Mouse (Mus musculus) ES-E14 (cell line): Measurements from ENCODE around the gene Ift88. TPM values are rescaled to one million over a fixed set of nuclear protein-coding genes. Genes with fewer than 3 reads are reported as not detected.
A peak's percentile ranks its signal among the peaks of the same experiment; 100 is the strongest.

Experiments
- DNase-seq: peaks from one replicate; pipeline ENCODE4 v3.0.0-alpha.2; 2013; ENCODE audit warnings: low read depth, low spot score
- H3K27ac ChIP-seq: 2 replicates; pipeline ENCODE4 v1.5.1; 2012; ENCODE audit warnings: low read depth, mild to moderate bottlenecking, low read length, moderate library complexity, mixed read lengths; ENCODE audit not compliant: poor library complexity, insufficient read depth, severe bottlenecking
- H3K36me3 ChIP-seq: 2 replicates; pipeline ENCODE4 v1.6.1; 2012; ENCODE audit warnings: mild to moderate bottlenecking, low read length, moderate library complexity, mixed read lengths; ENCODE audit not compliant: control insufficient read depth, poor library complexity, insufficient read depth, severe bottlenecking
- H3K4me1 ChIP-seq, 2 experiments: fragments of 150-350 bp in 1 of 2; sonication (generic) in 1 of 2; 2 replicates each; pipeline ENCODE4 v1.6.1; 2012; ENCODE audit warnings: low read length in 2 of 2, mild to moderate bottlenecking in 1 of 2, mixed read lengths in 1 of 2; ENCODE audit not compliant: control insufficient read depth in 2 of 2, insufficient read depth in 2 of 2, poor library complexity in 1 of 2
- H3K4me3 ChIP-seq, 2 experiments: fragments of 150-350 bp in 1 of 2; sonication (generic) in 1 of 2; 2 replicates each; pipeline ENCODE4 v1.5.1; 2012; ENCODE audit warnings: low read length in 2 of 2, low read depth in 1 of 2, mild to moderate bottlenecking in 1 of 2, mixed read lengths in 1 of 2; ENCODE audit not compliant: insufficient read depth in 1 of 2, poor library complexity in 1 of 2, severe bottlenecking in 1 of 2
- H3K9ac ChIP-seq: 2 replicates; pipeline ENCODE4 v1.6.1; 2012; ENCODE audit warnings: low read depth, mild to moderate bottlenecking, low read length, mixed read lengths; ENCODE audit not compliant: poor library complexity, insufficient read depth, severe bottlenecking
- H3K9me3 ChIP-seq: fragments of 150-350 bp; sonication (generic); 2 replicates; pipeline ENCODE4 v1.6.1; 2012; ENCODE audit warnings: low read depth, mild to moderate bottlenecking, low read length; ENCODE audit not compliant: control insufficient read depth, insufficient read depth
- CHD2 ChIP-seq: IDR thresholded peaks from 2 replicates; pipeline ENCODE4 v1.6.1; 2014; ENCODE audit warnings: mild to moderate bottlenecking, low read depth, low read length, inconsistent platforms
- HCFC1 ChIP-seq: IDR thresholded peaks from 2 replicates; pipeline ENCODE4 v1.6.1; 2012; ENCODE audit warnings: low read length, inconsistent platforms, borderline replicate concordance; ENCODE audit not compliant: insufficient read depth
- MAFK ChIP-seq: IDR thresholded peaks from 2 replicates; pipeline ENCODE4 v1.6.1; 2014; ENCODE audit warnings: mild to moderate bottlenecking, low read depth, low read length, inconsistent platforms; ENCODE audit not compliant: insufficient read depth
- ZC3H11A ChIP-seq: IDR thresholded peaks from 2 replicates; pipeline ENCODE4 v1.6.1; 2012; ENCODE audit warnings: low read depth, mild to moderate bottlenecking, inconsistent platforms, low read length, borderline replicate concordance
- ZNF384 ChIP-seq: IDR thresholded peaks from 2 replicates; pipeline ENCODE4 v1.6.1; 2012; ENCODE audit warnings: low read depth, low read length, inconsistent platforms
- in situ Hi-C, 2 experiments: fragments of 600-800 bp; cut with MboI; formaldehyde crosslinking; loops; one replicate each; pipeline ENCODE4 v1.15.1; 2025; ENCODE audit warnings: low sequenced_read_pairs in 2 of 2, inconsistent platforms in 1 of 2; ENCODE audit not compliant: unreplicated experiment in 2 of 2
- total RNA-seq: library from RNA; depleted of rRNA; stranded (reverse); fragments of 300-350 nt; gene quantifications from 2 replicates; pipeline ENCODE4 v1.2.3, GENCODE M21; 2012

The Ift88 gene
- total RNA-seq, 1 experiment = 3.6 TPM

- DNase-seq = no peak
- Histone ChIP-seq H3K4me3 (peak overlapping the region in 1 of 2 experiments; percentile 47; a peak in 3 of 4 replicates), H3K9ac (no peak overlapping the region), H3K4me1 (peaks cover 0 to 5% of the 10 kb centered on the region in 2 experiments; a peak in 2 of 4 replicates), H3K27ac (peak overlapping the region; percentile 18; the same call in 1 of the 2 replicates), H3K9me3 (no peaks in the 10 kb centered on the region), H3K36me3 (no peaks in the 10 kb centered on the region)
- TF ChIP-seq MAFK = peak; percentile 68
- TF ChIP-seq ZNF384 = no peak
- in situ Hi-C loops = no loop called here
Measured at GRCm38 (mm10) chr14:57407039-57407987, 16.5 kb upstream of the Ift88 start.

- no peak overlapping the region for H3K9ac ChIP-seq
- in situ Hi-C loops = no loop called here
- H3K9me3 ChIP-seq = no peaks in the 10 kb centered on the region
- no peak overlapping the region for H3K4me3 ChIP-seq
- peaks cover 0 to 5% of the 10 kb centered on the region in 2 experiments; a peak in 2 of 4 replicates for H3K4me1 ChIP-seq
- H3K27ac ChIP-seq = no peak overlapping the region
- no peaks in the 10 kb centered on the region for H3K36me3 ChIP-seq
- peak; percentile 78; the same call in 1 of the 2 replicates for TF ChIP-seq ZNF384
- no peak for TF ChIP-seq MAFK
- no peak for DNase-seq
Measured at GRCm38 (mm10) chr14:57408100-57408499, 15.8 kb upstream of the Ift88 start.

- DNase-seq = no peak
- Histone ChIP-seq H3K4me1 (peaks cover 0 to 5% of the 10 kb centered on the region in 2 experiments; a peak in 2 of 4 replicates), H3K9ac (no peak overlapping the region), H3K4me3 (no peak overlapping the region), H3K27ac (no peak overlapping the region), H3K9me3 (no peaks in the 10 kb centered on the region), H3K36me3 (no peaks in the 10 kb centered on the region)
- in situ Hi-C loops = no loop called here
- TF ChIP-seq MAFK (no peak), ZNF384 (peak; percentile 70)
Measured at GRCm38 (mm10) chr14:57409106-57409505, 14.8 kb upstream of the Ift88 start.

GRCm38 (mm10) chr14:57412166-57412565, 11.7 kb upstream of the Ift88 start:
- H3K27ac ChIP-seq = no peak overlapping the region
- H3K36me3 ChIP-seq = no peaks in the 10 kb centered on the region
- no peak overlapping the region for H3K9ac ChIP-seq
- peaks cover 0 to 5% of the 10 kb centered on the region in 2 experiments; a peak in 2 of 4 replicates for H3K4me1 ChIP-seq
- TF ChIP-seq HCFC1 = no peak
- no peak for TF ChIP-seq MAFK
- no peak for TF ChIP-seq ZC3H11A
- no peak for TF ChIP-seq CHD2
- no peak for TF ChIP-seq ZNF384
- no peak for DNase-seq
- no peaks in the 10 kb centered on the region for H3K9me3 ChIP-seq
- no peak overlapping the region for H3K4me3 ChIP-seq
- in situ Hi-C loops = no loop called here

- in situ Hi-C loops = no loop called here
- Histone ChIP-seq H3K36me3 (no peaks in the 10 kb centered on the region), H3K9me3 (no peaks in the 10 kb centered on the region), H3K4me1 (no peaks in the 10 kb centered on the region), H3K9ac (no peak overlapping the region), H3K4me3 (no peak overlapping the region), H3K27ac (no peak overlapping the region)
- TF ChIP-seq HCFC1 (no peak), CHD2 (no peak), ZNF384 (no peak), ZC3H11A (no peak), MAFK (no peak)
- DNase-seq = no peak
Measured at GRCm38 (mm10) chr14:57417187-57417586, 6.7 kb upstream of the Ift88 start.
